Mouse (Mus musculus): ENCODE data around the gene Dnajc16.

Dnajc16 gene

GRCm38 (mm10) chr4:141763476-141763875, 27.3 kb downstream of the Dnajc16 start:
- DNase-seq (ENCODE audit: low spot score), result no peak

- no peak for DNase-seq (ENCODE audit: low spot score)
These were observed 28.6 kb downstream of the Dnajc16 start for GRCm38 (mm10) chr4:141762102-141762598.

DNA sequence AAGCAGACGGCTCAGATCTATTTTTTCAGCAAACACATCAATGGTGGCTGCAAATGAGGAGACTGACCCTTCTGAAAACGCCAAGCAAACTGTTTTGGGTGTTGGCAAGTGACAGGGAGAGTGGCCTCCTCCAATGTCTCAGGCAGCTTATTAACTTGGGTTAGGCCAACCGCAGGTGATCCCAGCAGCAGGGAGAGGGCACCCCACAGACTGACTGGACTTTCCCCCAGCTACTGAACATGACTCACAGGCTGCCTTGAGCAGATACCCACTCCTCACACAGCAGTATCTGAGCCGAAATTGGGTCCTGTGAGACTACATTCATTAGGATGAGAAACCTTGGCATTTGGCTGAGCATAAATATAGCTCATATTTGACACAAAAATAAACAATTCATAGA, 29.8 kb downstream of the Dnajc16 start:
- no peak for DNase-seq (ENCODE audit: low spot score)

- no peak for DNase-seq (ENCODE audit: low spot score)
These were observed 31.7 kb downstream of the Dnajc16 start for GRCm38 (mm10) chr4:141758874-141759542.

DNA sequence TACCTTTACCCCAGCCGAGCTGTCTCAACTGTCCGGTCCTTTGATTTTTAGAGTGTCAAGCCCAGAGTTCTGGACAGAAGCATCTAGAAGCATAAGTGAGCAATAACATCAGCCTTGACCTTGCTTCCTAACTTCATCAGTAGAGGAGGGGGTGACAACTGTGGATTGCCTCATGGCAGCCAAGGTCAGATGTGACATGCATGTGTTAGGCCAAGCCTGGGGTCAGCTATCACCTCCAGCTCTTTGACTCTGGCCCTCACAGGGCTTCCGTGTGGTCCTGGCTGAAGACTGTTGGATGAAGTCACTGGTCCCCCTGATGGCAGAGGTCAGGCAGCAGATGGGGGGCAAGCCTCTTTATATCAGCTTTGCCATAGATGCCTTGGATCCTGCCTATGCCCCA, 33.6 kb downstream of the Dnajc16 start:
- DNase-seq (ENCODE audit: low spot score), result no peak

DNA sequence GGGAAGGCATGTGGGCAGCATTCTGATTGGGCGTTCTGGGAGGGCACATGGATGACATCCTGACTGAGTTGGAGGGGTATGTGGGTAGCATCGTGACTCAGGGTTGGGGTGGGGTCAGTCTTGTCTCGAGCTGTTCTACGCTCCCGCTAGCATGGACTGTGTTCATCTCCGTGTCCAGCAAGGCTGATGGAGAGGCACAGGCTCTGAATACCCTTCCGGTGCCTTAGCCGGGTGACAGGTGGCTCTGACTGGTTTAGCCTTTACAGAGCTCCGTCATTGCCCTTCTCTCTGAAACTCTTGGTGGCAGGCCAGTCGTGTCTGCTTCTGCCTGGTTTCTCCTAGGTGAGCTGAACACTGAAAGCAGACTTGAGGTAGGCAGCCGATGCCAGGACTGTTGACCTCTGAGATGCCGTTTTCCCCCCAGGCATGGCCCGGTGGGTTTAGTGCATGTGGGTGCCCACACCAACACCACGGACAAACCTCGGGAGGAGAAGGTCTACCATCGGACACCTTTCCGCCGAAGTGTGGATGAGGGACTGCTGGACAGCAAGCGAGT, 35.3 kb downstream of the Dnajc16 start:
- DNase-seq (ENCODE audit: low spot score), result no peak

DNA sequence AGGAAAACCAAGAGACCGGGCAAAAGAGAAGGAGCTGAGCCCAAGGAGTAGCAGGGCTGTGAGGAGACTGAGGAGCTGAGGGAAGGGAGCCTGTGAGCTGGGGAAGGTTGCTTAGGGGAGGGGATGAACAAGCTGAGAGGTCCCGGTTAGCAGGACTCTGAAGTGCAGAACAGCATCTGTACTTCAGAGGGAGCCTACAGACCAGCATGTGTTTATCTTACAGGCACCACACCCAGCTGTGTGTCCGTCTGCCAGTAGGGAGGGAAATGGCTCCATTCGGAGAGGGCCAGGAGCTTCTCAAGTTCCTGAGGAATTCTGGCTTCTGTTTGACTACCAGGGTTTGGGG, 38.7 kb downstream of the Dnajc16 start:
- DNase-seq (ENCODE audit: low spot score), result no peak

GRCm38 (mm10) chr4:141751419-141752075, 39.2 kb downstream of the Dnajc16 start:
- no peak for DNase-seq (ENCODE audit: low spot score)

DNA sequence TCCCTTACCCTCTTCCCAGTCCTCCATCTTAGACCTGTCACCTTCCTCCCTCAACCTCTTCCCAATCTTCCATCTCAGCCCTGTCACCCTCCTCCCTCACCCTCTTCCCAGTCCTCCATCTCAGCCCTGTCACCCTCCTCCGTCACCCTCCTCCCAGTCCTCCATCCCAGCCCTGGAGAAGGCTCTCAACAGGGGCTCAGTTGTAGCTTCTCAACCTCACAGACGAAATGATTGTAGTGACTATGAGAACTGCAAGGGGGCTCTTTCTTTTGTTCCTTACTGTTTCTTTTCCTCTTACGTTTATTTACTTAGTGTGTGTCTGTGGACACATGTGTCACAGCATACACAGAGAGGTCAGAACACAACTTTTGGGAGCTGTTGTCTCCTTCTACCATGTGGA, 39.9 kb downstream of the Dnajc16 start:
- DNase-seq (ENCODE audit: low spot score), result no peak

GRCm38 (mm10) chr4:141749557-141749956, 41.2 kb downstream of the Dnajc16 start:
- DNase-seq (ENCODE audit: low spot score), result no peak

- no peak for DNase-seq (ENCODE audit: low spot score)
These were observed 44.0 kb downstream of the Dnajc16 start, which contains the start of gene Agmat for GRCm38 (mm10) chr4:141746578-141747346. Gene Agmat, plus strand, starts transcription at chr4:141746672.

DNA sequence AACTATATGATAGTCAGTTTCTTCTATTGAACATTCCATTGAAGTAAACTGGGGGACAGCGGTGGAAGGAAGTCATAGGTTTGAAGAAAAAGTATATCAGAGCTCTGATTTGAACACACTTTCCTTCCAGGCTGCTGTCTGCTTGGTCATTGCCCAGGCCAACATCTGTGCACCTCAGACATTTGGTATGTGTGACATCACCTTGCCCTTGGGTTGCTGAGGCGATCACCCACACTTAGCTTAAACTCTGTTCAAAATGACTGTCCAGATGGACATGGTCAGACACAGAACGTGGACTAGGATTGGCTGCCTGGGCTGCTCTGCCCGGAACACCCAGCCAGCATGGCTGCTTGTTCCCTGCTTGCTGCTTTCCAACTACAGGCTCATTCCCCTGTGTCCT, 48.4 kb downstream of the Dnajc16 start:
- DNase-seq (ENCODE audit: low spot score), result no peak

DNA sequence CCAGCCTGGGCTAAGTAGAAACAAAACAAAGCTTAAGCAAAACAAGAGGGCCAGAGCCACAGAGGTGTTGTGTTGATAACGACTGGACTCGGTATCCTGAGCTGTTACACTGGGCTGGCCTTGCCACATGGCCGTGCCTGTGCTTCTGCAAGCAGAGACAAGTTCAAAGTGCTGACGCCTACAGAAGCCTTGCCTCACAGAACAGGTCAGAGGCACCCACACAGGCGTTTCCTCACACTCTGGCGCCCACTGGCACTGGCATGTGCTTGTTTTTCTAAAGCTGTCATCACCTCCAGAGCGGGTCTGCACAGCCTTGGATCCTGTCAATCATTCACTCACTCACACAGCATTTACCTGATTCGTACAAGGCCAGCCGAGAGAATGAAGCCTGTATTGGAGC, 48.9 kb downstream of the Dnajc16 start:
- no peak for DNase-seq (ENCODE audit: low spot score)

DNA sequence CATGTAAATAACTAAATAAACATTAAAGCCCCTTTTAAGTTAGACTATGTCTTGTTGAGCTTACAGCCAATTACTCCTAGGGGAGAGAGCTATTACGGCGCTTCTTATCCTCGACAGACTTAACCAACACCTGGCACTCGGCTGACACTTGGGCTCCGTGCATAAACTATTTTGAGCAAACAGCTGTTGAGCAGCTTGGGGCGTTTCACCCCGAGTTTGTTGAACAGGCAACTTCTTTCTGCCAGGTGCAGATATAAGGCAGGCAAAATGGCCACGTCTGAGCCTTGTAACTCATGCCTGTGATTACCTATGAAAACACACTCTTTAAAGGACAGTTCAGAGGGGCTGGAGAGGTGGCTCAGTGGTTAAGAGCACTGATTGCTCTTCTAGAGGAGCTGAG, 52.7 kb downstream of the Dnajc16 start:
- no peak for DNase-seq (ENCODE audit: low spot score)

DNA sequence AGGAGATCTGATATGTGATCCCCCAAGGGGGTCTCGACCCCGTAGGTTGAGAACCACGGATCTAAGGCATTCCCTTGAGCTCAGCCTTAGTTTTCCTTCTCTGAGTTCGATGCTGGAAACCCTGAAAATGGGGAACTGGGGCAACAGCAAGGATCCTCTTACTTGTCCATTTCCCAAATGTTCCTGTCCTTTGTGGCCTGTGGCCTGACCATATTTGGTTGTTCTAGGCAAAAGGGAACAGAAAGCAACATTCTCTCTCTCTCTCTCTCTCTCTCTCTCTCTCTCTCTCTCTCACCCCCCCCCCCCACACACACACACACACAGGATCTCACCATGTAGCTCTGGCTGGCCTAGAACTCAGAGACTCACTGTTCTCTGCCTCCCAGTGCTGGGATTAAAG, 53.9 kb downstream of the Dnajc16 start:
- DNase-seq (ENCODE audit: low spot score), result no peak

- no peak for DNase-seq (ENCODE audit: low spot score)
These were observed 55.5 kb downstream of the Dnajc16 start for GRCm38 (mm10) chr4:141735206-141735560.

DNA sequence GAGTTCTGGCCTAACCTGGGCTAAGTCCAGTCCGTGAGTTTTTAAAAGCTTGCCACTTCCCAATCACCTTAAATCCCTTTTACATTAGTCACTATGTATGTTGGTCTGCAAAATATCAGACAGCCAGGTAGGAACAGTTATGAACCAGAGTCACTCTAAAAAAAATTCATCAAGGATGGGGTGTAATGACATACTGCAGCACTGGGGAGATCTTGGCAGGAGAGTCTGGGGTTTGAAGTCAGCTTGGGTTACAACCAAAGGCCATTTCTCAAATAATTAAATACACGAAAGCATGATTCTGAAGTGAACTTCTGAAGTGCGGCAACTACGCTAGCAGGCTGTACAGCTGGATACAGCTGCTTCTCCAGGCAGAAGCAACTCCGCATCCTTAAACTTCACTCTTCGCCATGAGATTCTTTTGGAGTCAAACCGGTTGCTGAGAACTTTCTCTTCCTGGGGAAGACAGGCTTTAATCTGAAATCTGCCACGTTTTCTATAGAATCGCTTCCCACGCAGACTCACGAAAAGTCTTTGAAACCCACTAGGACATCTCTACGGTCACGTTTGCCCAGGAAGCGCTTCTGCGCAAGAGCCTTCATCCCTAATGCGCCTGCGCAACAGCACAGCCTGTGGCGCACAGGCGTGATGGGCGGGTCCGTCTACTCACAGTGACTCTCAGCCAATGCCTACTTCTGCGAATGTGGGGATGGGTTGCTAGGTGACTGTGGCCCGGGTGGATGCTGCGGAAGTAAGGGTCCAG, 56.1 kb downstream of the Dnajc16 start:
- DNase-seq (ENCODE audit: low spot score), result peak; percentile 90

DNA sequence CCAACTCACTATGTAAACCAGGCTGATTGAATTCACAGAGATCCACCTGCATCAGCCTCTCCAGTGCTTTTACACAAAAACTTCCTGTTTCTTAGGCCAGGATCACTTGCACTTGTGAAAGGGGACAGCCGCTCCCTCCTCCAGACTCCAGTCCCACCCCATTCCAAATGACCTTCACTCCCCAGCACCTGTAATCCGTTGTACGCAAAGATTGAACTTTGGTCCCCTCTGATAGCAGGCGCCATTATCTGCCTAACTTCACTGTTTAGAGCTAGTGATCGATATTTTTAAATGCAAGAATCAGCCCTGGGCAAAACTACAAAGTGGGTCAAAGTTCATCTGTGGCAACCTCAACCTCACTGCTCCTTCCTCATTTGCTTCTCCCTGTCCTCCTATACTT, 59.0 kb downstream of the Dnajc16 start:
- DNase-seq (ENCODE audit: low spot score), result no peak

GRCm38 (mm10) chr4:141730401-141730800, 60.3 kb downstream of the Dnajc16 start:
- DNase-seq (ENCODE audit: low spot score), result no peak

DNA sequence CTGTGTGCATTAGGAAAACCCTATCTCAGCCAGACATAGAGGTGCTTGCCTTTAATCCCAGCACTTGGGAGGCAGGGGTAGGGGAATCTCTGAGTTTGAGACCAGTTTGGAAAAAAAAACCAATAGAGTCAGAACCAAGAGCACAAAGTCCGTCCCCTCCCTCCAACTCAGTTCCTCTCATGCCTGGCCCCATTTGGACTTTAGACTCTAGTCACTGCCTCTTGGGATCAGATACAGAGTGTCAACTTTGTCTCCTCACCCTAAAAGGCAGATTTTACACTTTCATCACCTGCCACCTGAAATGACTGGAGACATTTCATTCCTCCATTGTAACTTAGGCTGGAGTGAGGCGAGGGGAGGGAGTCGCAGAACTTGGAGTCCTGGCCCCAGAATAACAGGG, 61.5 kb downstream of the Dnajc16 start:
- no peak for DNase-seq (ENCODE audit: low spot score)

DNA sequence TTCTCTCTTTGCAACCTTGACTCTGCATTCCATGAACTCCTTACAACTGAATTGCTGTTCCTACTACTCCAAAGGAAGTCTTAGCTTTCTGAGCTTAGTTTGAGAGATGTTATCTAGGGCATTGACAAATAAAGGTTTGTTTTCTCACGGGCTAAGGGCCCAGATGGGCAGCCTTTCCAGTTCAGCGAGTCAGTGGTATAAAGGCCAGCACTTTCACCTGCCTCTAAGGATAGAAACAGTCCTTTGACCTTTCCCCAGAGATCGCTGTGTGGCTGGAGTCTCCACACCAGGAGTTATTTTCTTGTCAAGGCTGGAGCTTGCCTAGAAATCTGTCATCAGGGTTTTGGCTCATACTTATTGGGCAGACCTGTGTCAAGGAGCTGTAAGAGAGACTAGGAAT, 65.0 kb downstream of the Dnajc16 start:
- DNase-seq (ENCODE audit: low spot score), result no peak

DNA sequence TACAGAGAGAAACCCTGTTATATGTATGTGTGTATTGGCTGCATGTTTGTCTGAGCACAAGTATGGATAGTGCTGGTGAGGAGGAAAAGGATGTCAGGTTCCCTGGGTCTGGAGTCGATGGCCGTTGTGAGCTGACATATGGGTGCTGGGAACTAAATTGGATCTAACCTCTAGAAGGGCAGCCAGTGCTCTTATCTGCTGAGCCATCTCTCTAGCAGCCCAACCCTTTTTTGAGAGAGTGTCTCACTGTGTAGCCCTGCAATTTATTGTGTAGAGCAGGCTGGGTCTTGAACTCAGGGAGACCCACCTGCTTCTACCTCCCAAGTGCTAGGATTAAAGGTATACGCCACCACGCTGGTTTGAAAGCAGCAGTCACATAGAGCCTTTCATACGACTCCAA, 65.5 kb downstream of the Dnajc16 start:
- DNase-seq (ENCODE audit: low spot score), result no peak

Data from testis, postnatal 14 days (tissue).